Mouse (Mus musculus) MN1 (cell line): ENCODE data around the gene Pcgf2.
"Not testable (repeated sequence)": the region's sequence is repeated elsewhere in the genome, so short reads cannot be mapped to it uniquely, and the experiment has no call there.

Experiments
- DNase-seq: peaks from one replicate; pipeline ENCODE4 v3.0.0-alpha.2; 2016; ENCODE audit warnings: low spot score

Pcgf2 gene

DNA sequence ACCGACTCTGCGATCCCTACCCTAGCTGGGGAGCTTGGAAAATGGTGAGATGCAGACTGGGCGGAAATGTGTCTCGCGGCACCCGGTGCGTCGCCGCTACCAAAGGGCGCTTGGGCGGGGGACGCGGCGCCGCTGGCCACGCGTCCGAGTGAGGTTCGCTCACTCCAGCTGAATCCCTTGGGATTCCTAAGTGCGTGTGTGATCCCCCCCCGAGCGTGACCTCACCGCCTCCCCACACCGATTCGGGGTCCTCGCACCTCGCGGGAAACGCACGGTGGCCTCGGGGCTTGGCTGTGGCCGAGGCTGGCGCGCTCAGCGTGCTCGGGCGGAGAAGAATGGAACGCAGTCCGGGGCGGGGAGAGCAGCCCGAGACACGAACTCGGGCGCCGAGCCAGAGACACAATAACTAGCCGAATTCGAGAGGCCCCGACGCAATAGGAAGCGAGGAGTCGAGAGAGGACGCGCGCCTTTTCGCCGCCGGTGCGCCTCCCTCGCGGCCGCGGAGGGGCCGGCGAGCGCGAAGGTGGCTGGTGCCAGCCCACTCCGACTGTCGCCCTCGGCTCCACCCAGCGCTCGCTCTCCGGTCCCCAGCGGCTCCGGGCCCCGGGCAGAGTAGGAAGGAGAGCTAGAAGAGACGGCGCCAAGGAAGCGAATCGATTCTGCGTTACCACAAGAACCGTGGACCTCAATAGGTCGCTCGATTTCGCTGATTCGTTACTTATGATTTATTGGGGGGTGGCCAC is at the start of gene Pcgf2:
Gene Pcgf2, minus strand, starts transcription at position 495 of the 743 bp plus-strand sequence.
- peak; percentile 85 for DNase-seq

- DNase-seq: no peak
Observed at GRCm38 (mm10) chr11:97748496-97748895, 48.2 kb upstream of the Pcgf2 start.

DNA sequence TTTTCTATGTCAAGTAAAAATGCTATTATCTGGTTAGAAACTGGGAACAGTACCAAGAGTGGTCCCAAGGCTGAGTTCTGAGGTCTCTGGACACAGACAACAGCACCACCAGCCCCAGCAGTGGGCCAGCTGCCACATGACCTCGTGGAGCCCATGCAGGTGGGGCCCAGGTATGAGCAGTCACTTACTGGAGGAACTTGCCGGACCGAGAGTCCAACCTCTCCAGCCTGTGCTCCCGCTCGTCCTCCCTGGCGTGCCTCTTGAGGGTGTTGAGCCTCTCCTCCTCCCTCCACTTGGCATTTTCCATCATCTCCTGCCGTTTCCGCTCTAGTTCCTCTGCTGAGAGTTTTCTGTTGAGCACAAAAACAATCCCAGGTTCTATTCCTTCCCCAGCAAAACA is 47.5 kb upstream of the Pcgf2 start:
- DNase-seq: no peak

GRCm38 (mm10) chr11:97745331-97745721 is 45.0 kb upstream of the Pcgf2 start:
- no peak for DNase-seq

GRCm38 (mm10) chr11:97744718-97745330 is 44.5 kb upstream of the Pcgf2 start:
- peak; percentile 98 for DNase-seq

DNA sequence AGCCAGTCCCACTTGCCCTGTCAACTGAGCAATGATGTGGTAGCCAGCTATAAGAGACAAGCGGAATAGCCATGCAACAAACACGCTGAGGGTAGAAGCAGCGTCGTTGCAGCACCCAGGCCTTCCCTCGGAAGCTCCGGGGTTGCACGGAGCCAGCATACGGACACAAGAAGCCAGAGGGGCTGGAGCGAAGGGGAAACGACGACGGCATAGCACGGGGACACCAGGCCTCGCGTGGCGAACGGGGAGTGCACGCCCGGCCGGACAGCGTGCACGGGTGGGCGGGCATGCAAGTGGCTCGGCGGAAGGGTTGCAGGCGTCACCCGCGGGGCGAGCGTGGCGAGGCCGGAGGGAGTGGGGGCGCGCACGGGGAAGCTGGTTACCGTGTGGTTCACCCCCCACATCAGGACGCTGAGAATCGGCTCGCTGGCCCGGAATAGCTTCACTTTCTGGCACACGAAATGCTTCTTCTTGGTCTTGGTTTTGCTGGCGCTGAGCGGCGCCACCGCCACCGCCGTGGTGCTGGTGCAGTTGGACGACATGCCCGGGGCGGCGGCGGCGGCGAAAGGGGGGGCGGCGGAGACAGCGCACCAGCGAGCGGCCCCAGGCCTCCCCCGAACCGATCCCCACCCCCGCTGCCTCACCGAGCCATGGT is 43.9 kb upstream of the Pcgf2 start, which contains the start of gene Pip4k2b:
Gene Pip4k2b, minus strand, starts transcription at position 642 of the 655 bp plus-strand sequence.
- peak; percentile 67 for DNase-seq

GRCm38 (mm10) chr11:97743423-97743822 is 43.1 kb upstream of the Pcgf2 start:
- DNase-seq: no peak

DNA sequence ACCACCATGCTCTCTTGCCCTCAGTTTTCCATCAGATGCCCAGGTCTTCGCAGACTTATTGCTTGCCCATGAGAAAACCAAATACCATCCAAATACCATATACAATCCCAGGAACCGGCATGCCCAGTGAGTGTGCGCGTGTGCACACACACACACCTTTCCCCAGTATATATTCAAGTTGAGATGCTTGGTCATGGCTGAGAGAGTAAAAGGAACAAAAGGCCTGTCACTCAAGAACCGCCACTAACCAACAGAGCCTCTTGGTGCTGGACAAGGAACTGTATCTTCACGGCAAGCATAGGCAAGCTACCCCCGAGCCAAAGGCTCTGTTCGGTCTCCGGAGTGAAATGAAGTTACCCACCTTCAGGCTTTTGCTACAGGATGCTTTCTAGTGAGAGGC is 42.3 kb upstream of the Pcgf2 start:
- no peak for DNase-seq

- no peak for DNase-seq
Observed at GRCm38 (mm10) chr11:97742157-97742556, 41.9 kb upstream of the Pcgf2 start.

GRCm38 (mm10) chr11:97740190-97740589 is 39.9 kb upstream of the Pcgf2 start:
- no peak for DNase-seq

DNA sequence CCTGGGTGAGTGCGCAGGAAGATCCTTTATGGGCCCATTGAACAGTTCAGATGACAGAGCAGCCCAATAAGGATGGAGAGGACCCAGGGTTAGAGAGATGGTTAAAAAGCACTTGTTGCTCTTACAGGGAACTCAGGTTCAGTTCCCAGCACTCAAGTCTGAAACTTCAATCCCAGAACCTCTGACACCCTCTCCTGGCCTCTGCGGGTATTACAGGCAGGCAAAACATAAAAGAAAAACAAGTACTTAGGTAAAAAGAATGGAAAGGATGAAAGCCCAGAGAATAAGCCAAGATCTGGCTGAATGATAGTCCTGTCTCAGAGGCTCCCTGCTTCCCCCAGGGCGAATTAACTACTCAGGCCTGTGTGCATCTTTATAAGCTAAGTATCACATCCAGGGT is 38.9 kb upstream of the Pcgf2 start:
- DNase-seq: no peak

DNA sequence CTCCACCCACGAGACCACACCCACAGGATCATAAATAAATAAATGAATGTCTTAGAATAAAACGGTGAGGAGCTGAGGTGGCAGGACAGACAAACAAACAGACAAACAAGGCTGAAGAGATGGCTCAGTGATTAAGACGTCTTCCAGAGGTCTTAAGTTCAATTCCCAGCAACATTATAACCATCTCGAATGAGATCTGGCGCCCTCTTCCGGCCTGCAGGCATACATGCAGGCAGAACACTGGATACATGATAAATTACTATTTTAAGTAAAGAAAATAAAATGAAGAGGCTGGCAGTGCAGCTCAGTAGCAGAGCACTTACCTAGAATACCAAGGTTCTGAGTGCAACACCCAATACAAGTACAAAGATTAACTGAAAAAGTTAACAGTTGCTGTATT is 38.4 kb upstream of the Pcgf2 start:
- no peak for DNase-seq

GRCm38 (mm10) chr11:97737600-97737999 is 37.3 kb upstream of the Pcgf2 start:
- no peak for DNase-seq

DNA sequence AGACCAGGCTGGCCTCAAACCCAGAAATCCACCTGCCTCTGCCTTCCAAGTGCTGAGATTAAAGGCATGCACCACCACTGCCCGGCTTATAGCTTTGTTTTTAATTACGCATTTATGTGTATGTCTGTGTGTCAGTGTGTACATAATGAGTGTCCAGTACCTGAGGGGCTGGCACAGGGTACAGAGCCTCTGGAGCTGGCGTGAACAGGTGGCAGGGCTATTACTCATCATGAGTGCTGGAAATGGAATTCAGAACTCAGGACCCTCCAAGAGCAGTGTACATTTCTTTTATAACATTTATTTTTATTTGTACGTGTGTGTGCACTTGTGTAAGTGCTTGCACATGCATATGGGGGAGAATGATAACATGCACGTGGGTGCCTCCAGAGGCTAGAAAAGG is 36.3 kb upstream of the Pcgf2 start:
- no peak for DNase-seq

GRCm38 (mm10) chr11:97734810-97735209 is 34.5 kb upstream of the Pcgf2 start:
- not testable (repeated sequence) for DNase-seq

- no peak for DNase-seq
Observed at GRCm38 (mm10) chr11:97733689-97734088, 33.4 kb upstream of the Pcgf2 start.

- DNase-seq: peak; percentile 56
Observed at GRCm38 (mm10) chr11:97728730-97729129, 28.4 kb upstream of the Pcgf2 start.

GRCm38 (mm10) chr11:97728311-97728710 is 28.0 kb upstream of the Pcgf2 start:
- peak; percentile 57 for DNase-seq

DNA sequence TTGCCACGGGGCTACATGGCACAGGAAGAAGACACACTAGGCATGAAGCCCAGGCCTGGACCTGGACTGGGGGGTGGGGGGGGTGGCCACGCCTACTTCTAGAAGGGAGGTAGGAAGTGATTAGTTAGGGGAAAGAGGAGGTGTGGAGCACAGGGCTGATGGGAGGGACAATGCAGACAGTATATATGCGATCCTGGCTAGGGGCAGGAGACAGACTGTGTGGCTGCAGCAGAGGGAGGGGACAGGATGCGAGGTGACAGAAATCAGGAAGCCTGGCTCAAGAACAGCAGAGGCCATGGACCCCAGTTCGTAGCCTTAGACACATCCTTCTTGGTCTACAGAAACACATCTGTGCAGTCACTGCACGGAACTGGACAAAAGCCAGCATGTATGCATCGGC is 23.4 kb upstream of the Pcgf2 start:
- no peak for DNase-seq

- DNase-seq: no peak
Observed at GRCm38 (mm10) chr11:97721338-97721737, 21.0 kb upstream of the Pcgf2 start.

DNA sequence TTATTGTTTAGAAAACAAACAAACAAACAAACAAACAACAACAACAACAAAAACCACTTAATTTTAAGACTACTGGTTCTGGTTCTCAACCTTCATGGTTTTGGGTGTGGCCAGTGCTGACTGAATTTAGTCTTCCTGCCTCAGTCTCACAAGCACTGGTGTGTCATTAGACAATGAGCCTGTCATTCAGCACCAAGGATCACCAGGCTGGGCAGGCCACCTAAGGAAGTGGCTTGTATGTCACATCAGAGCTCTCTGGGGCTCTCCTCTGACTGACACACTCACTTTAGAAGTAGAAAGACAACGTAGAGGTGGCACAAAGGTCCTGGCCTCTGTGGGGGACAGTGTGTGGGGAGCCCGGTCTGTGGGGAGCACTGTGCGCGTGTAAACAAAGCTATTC is 18.7 kb upstream of the Pcgf2 start:
- DNase-seq: no peak

- DNase-seq: no peak
Observed at GRCm38 (mm10) chr11:97718281-97718860, 18.1 kb upstream of the Pcgf2 start.
